Mouse (Mus musculus) intestine, embryonic 14.5 days (tissue): ENCODE measurements around the gene Sbf2. TPM values are rescaled to one million over a fixed set of nuclear protein-coding genes. Genes with fewer than 3 reads are reported as not detected.
"Not testable (repeated sequence)": the region's sequence is repeated elsewhere in the genome, so short reads cannot be mapped to it uniquely, and the experiment has no call there.

Source experiments
- ATAC-seq: fragments of 200-750 bp; cut with Nextera tagmentation; replicated peaks from 2 replicates; pipeline ENCODE4 v1.8.0; 2017; ENCODE audit warnings: low read depth, moderate number of reproducible peaks, moderate TSS enrichment, moderate library complexity; ENCODE audit not compliant: low FRiP score, low TSS enrichment
- DNase-seq: peaks from one replicate; pipeline ENCODE4 v3.0.0-alpha.2; 2018; ENCODE audit warnings: low spot score
- H3K27ac ChIP-seq: fragments of 300-500 bp; sonication (generic); 2 replicates; pipeline ENCODE4 v1.5.1; 2014; ENCODE audit warnings: low read depth, mild to moderate bottlenecking, control low read depth
- H3K27me3 ChIP-seq: fragments of 300-500 bp; sonication (generic); replicated peaks from 2 replicates; pipeline ENCODE4 v1.6.1; 2014; ENCODE audit warnings: low read length, control low read depth; ENCODE audit not compliant: control insufficient read depth, insufficient read depth
- H3K36me3 ChIP-seq: fragments of 300-500 bp; sonication (generic); 2 replicates; pipeline ENCODE4 v1.6.1; 2014; ENCODE audit warnings: low read length, control low read depth; ENCODE audit not compliant: control insufficient read depth, insufficient read depth
- H3K4me1 ChIP-seq: fragments of 300-500 bp; sonication (generic); replicated peaks from 2 replicates; pipeline ENCODE4 v1.6.1; 2014; ENCODE audit warnings: low read length, control low read depth, mixed read lengths; ENCODE audit not compliant: control insufficient read depth, insufficient read depth
- H3K4me2 ChIP-seq: fragments of 300-500 bp; sonication (generic); 2 replicates; pipeline ENCODE4 v1.6.1; 2014; ENCODE audit warnings: low read length
- H3K4me3 ChIP-seq: fragments of 300-500 bp; sonication (generic); 2 replicates; pipeline ENCODE4 v1.5.1; 2014; ENCODE audit warnings: low read depth, low read length, control low read depth, mixed read lengths
- H3K9ac ChIP-seq: fragments of 300-500 bp; sonication (generic); 2 replicates; pipeline ENCODE4 v1.6.1; 2014; ENCODE audit warnings: mild to moderate bottlenecking, low read length
- H3K9me3 ChIP-seq: fragments of 300-500 bp; sonication (generic); 2 replicates; pipeline ENCODE4 v1.6.1; 2016; ENCODE audit warnings: low read length, control low read depth; ENCODE audit not compliant: control insufficient read depth
- WGBS: fragments of 180-500 bp; shearing (Covaris S2); extraction: QIAGEN DNeasy Blood & Tissue Kit; methylation state at CpG from one replicate; pipeline ENCODE4 v1.1.7; 2014; 5-methylcytosine and 5-hydroxymethylcytosine counted together
- polyA plus RNA-seq: library from polyadenylated mRNA; unstranded; fragments of >200 nt; fragmentation: Nextera tagmentation; extraction: Ambion mirVana; gene quantifications from 2 replicates; pipeline ENCODE4 v1.2.1, GENCODE M21; 2014

The Sbf2 gene
- polyA plus RNA-seq, 1 experiment from 2014 or later: 37.6 TPM

GRCm38 (mm10) chr7:110561647-110562046 is 53.1 kb downstream of the Sbf2 start:
- no peaks in the 10 kb centered on the region for H3K27me3 ChIP-seq
- WGBS: 84% methylated on average over 1 of the region's 1 CpGs

GRCm38 (mm10) chr7:110557001-110557400 is 57.7 kb downstream of the Sbf2 start:
- ATAC-seq (no peak), DNase-seq (no peak)
- Histone ChIP-seq H3K4me3 (no peak overlapping the region), H3K4me2 (no peak overlapping the region), H3K9me3 (no peaks in the 10 kb centered on the region), H3K27ac (no peak overlapping the region), H3K9ac (no peak overlapping the region), H3K36me3 (peaks cover 10% of the 10 kb centered on the region), H3K4me1 (no peaks in the 10 kb centered on the region), H3K27me3 (no peaks in the 10 kb centered on the region)

More at GRCm38 (mm10) chr7:110561647-110562046, 53.1 kb downstream of the Sbf2 start:
- DNase-seq (no peak), ATAC-seq (no peak)
- Histone ChIP-seq H3K9me3 (no peaks in the 10 kb centered on the region), H3K4me2 (no peak overlapping the region), H3K9ac (no peak overlapping the region), H3K36me3 (peaks cover 10% of the 10 kb centered on the region), H3K4me1 (no peaks in the 10 kb centered on the region), H3K4me3 (no peak overlapping the region), H3K27ac (no peak overlapping the region)

GRCm38 (mm10) chr7:110556221-110556620 is 58.5 kb downstream of the Sbf2 start:
- Histone ChIP-seq H3K36me3 (peaks cover 10% of the 10 kb centered on the region), H3K27ac (no peak overlapping the region), H3K4me1 (no peaks in the 10 kb centered on the region), H3K9me3 (no peaks in the 10 kb centered on the region), H3K9ac (no peak overlapping the region), H3K27me3 (no peaks in the 10 kb centered on the region), H3K4me3 (no peak overlapping the region), H3K4me2 (no peak overlapping the region)
- DNase-seq (no peak), ATAC-seq (0 out of 2 replicates have a peak, but pooled peaks have one; percentile 27)

GRCm38 (mm10) chr7:110555260-110555659 is 59.5 kb downstream of the Sbf2 start:
- no peaks in the 10 kb centered on the region for H3K9me3 ChIP-seq
- no peak for DNase-seq
- H3K9ac ChIP-seq: no peak overlapping the region
- peaks cover 10% of the 10 kb centered on the region for H3K36me3 ChIP-seq
- H3K27me3 ChIP-seq: no peaks in the 10 kb centered on the region
- no peak overlapping the region for H3K27ac ChIP-seq
- no peak overlapping the region for H3K4me2 ChIP-seq
- WGBS: 89% methylated on average over 1 of the region's 1 CpGs
- no peak overlapping the region for H3K4me3 ChIP-seq
- no peak for ATAC-seq
- H3K4me1 ChIP-seq: no peaks in the 10 kb centered on the region

- H3K4me1 ChIP-seq: no peaks in the 10 kb centered on the region
- no peak for ATAC-seq
- H3K36me3 ChIP-seq: no peaks in the 10 kb centered on the region
- H3K9ac ChIP-seq: no peak overlapping the region
- no peak overlapping the region for H3K4me3 ChIP-seq
- no peaks in the 10 kb centered on the region for H3K9me3 ChIP-seq
- H3K27me3 ChIP-seq: no peaks in the 10 kb centered on the region
- H3K4me2 ChIP-seq: no peak overlapping the region
- no peak for DNase-seq
- WGBS: 93% methylated on average over 1 of the region's 1 CpGs
- no peak overlapping the region for H3K27ac ChIP-seq
These were observed 66.5 kb downstream of the Sbf2 start for GRCm38 (mm10) chr7:110548268-110548667.

- 86% methylated on average over 6 of the region's 6 CpGs for WGBS
- DNase-seq (no peak), ATAC-seq (no peak)
- no peaks in the 10 kb centered on the region for H3K4me1 ChIP-seq
- no peaks in the 10 kb centered on the region for H3K9me3 ChIP-seq
- no peak overlapping the region for H3K27ac ChIP-seq
- no peak overlapping the region for H3K9ac ChIP-seq
- H3K4me3 ChIP-seq: no peak overlapping the region
- H3K36me3 ChIP-seq: no peaks in the 10 kb centered on the region
- no peaks in the 10 kb centered on the region for H3K27me3 ChIP-seq
- no peak overlapping the region for H3K4me2 ChIP-seq
These were observed 71.4 kb downstream of the Sbf2 start for GRCm38 (mm10) chr7:110543341-110543740.

- Histone ChIP-seq H3K4me1 (no peaks in the 10 kb centered on the region), H3K36me3 (no peaks in the 10 kb centered on the region), H3K27me3 (no peaks in the 10 kb centered on the region), H3K27ac (no peak overlapping the region), H3K9ac (no peak overlapping the region), H3K9me3 (no peaks in the 10 kb centered on the region), H3K4me3 (no peak overlapping the region), H3K4me2 (no peak overlapping the region)
- ATAC-seq: no peak
- no peak for DNase-seq
- 61% methylated on average over 2 of the region's 2 CpGs for WGBS
These were observed 75.5 kb downstream of the Sbf2 start for GRCm38 (mm10) chr7:110539266-110539665.

GRCm38 (mm10) chr7:110530295-110530694 is 84.4 kb downstream of the Sbf2 start:
- H3K4me2 ChIP-seq, DNase-seq, H3K9ac ChIP-seq, H3K27me3 ChIP-seq, H3K27ac ChIP-seq, H3K36me3 ChIP-seq, ATAC-seq, H3K4me3 ChIP-seq, H3K9me3 ChIP-seq: not testable (repeated sequence)
- peaks cover 12% of the 10 kb centered on the region for H3K4me1 ChIP-seq

- 27% methylated on average over 1 of the region's 1 CpGs for WGBS
- no peak overlapping the region for H3K27ac ChIP-seq
- DNase-seq: no peak
These were observed 89.5 kb downstream of the Sbf2 start for GRCm38 (mm10) chr7:110525090-110525775.

More at GRCm38 (mm10) chr7:110525090-110525775, 89.5 kb downstream of the Sbf2 start:
- ATAC-seq: no peak
- Histone ChIP-seq H3K4me3 (no peak overlapping the region), H3K27me3 (no peaks in the 10 kb centered on the region), H3K9me3 (no peaks in the 10 kb centered on the region), H3K9ac (no peak overlapping the region), H3K4me2 (no peak overlapping the region), H3K36me3 (no peaks in the 10 kb centered on the region), H3K4me1 (peaks cover 14% of the 10 kb centered on the region)
